Mouse (Mus musculus) right cerebral cortex, postnatal 10 days (tissue): ENCODE data around the gene Slc47a1.
"Not testable (repeated sequence)": the region's sequence is repeated elsewhere in the genome, so short reads cannot be mapped to it uniquely, and the experiment has no call there.

Source experiments
- DNase-seq, 2 experiments: peaks; one replicate each; pipeline ENCODE4 v3.0.0; 2021; ENCODE audit warnings: low spot score in 2 of 2

The Slc47a1 gene

DNA sequence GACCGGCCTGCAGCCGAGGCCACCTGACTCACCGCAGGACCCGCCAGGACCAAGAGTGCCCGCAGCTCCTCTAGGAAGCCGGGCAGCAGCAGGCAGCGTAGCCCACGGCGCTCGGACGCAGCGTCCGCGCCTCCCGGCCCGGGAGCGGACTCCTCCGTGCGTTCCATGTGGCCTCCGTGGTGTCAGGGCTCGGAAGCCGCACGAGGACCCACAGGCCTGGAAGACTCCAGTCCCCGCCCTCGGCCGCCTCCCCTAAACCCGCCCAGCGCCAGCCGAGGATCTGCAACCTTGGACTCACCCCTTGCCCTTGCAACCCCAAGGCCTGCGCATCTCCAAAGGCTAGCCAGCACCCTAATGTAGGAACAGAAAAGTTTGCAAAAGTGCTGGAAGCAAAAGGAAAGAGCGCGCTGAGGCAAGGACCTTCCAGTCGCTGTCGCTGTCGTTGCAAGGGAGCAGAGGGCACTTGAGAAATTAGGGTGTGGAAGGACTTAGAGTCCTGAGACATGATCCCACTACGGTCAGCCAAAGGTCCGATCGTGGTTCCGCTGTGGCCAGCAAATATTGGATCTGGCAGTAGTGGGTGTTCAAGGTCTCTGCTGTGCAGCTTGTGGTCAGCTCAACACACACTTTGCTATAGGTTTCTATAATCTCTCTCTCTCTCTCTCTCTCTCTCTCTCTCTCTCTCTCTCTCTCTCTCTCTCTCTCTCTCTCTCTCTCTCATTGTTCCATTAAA, at the start of gene Slc47a1:
Slc47a1 (minus strand) TSS at position 465 of the 733 bp plus-strand sequence.
- DNase-seq: no peak

DNA sequence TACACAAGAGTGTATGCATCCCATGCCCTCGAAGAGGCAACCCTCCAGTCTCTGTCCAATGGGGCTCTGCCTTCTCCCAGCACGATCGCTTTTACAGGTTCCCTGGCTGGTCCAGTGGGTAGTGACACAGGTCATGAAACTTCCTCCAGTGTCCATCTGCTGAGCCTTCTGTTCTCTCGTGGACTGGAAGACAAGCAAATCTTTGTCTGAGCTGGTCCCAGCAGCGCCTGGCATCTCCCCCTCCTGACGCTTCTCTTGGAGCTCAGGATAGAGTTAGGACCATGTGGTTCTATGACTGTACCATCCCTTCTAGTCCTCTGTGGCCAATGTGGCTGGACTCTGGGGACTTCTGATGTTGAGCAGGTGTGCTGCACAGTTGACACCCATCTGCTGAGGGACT, 41.1 kb upstream of the Slc47a1 start:
- DNase-seq: no peak

DNA sequence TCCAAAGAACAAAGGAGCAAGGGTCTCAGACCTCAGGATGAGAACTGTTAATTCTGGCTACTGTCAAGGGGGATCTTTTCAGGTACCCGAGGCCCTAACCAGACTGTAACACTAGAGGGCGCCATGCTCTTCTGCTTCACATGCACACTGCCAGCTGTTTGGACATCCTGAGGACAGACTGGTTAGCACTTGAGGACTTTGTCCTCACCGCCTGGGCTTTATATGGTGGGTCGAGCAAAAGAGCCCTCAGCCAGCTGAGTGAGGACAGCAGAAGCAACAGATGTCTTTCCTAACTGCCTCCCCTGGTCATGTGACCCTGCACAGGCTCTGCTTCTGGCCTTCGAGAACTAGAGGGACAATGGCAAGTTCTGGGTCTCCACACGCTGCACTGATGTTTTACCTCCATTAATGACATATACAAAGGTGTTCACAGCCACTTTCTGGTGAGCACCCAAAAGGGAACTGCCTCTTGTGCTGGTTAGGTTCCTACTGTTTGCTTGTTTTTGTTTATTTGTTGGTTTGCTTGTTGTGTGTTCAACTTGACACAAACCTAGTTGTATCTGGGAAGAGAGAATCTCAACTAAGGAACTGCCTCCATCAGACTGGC, 39.9 kb upstream of the Slc47a1 start:
- peak; percentile 85 to 88 for DNase-seq

DNA sequence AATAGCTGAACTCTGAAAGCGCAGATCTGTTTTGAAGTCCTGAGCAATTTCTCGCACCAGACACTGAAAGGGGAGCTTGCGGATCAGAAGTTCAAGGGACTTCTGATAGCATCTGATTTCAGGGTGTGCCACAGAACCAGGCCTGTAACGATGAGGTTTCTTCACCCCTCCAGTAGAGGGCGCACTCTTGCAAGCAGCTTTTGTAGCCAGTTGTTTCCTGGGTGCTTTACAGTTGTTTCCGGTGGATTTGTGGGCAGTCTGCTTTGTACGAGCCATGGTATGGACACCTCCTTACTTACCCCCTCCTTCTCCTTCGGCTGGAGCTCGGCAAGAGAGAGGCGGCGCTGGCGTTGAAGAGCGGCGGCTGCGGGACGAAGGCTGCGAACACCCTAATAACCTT, 38.4 kb upstream of the Slc47a1 start:
- not testable (repeated sequence) for DNase-seq

DNA sequence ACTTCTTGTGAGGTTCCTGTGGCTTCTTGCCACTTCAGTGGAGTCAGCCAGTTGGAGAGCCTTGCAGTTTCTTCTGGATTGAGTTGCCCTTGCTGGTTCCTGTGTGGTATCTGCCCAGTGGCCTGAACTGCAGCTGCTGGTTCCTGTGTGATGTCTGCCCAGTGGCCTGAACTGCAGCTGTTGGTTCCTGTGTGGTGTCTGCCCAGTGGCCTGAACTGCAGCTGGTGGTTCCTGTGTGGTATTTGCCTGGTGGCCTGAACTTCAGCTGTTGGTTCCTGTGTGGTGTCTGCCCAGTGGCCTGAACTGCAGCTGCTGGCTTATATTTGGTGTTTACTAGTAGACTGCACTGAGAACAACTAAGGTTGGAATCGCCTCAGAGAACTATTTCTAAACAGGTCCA, 37.3 kb upstream of the Slc47a1 start:
- DNase-seq: no peak

- DNase-seq: peak in 1 of 2 experiments; percentile 13
These were observed 36.4 kb upstream of the Slc47a1 start for GRCm38 (mm10) chr11:61414560-61414959.

GRCm38 (mm10) chr11:61413411-61413810, 35.3 kb upstream of the Slc47a1 start:
- peak in 1 of 2 experiments; percentile 15 for DNase-seq

- DNase-seq: peak in 1 of 2 experiments; percentile 18
These were observed 33.7 kb upstream of the Slc47a1 start for GRCm38 (mm10) chr11:61411809-61412208.

DNA sequence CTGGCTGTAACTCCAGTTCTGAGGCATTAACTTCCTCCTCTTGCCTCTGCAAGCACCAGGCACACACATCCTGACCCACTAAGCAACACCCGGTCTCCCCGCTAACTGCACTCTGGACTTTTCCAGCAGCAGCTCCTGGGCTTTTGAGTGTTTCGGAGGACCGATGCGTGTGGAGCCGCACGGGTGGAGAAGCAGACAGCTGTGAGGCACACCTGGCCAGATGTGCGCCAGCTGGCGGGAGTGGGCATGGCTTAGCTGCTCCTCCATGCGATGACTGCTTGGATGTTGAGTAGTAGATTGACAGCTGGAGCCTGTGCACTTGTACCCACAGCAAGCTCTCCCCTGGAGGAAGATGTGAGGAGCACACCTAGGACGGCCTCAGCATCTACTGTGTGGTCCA, 33.1 kb upstream of the Slc47a1 start:
- peak in 1 of 2 experiments; percentile 31 for DNase-seq

- peak; percentile 85 to 90 for DNase-seq
These were observed 32.0 kb upstream of the Slc47a1 start for GRCm38 (mm10) chr11:61410129-61410528.

DNA sequence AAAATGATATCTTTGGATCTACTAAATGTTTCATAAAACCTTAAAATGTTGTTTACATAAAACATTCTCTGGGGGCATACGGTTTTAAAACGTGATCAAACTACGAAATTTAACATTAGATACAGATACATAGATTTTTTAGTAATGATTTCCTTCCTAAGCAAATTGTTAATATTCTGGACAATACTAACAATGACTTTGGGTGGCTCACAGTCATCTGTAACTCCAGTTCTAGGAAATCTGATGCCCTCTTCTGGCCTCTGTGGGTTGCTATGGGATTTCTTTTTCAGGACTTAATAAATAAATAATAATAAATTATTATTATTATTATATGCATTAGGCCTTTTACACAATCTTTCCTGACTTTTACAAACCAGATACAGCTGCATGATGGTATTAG, 30.9 kb upstream of the Slc47a1 start:
- no peak for DNase-seq

DNA sequence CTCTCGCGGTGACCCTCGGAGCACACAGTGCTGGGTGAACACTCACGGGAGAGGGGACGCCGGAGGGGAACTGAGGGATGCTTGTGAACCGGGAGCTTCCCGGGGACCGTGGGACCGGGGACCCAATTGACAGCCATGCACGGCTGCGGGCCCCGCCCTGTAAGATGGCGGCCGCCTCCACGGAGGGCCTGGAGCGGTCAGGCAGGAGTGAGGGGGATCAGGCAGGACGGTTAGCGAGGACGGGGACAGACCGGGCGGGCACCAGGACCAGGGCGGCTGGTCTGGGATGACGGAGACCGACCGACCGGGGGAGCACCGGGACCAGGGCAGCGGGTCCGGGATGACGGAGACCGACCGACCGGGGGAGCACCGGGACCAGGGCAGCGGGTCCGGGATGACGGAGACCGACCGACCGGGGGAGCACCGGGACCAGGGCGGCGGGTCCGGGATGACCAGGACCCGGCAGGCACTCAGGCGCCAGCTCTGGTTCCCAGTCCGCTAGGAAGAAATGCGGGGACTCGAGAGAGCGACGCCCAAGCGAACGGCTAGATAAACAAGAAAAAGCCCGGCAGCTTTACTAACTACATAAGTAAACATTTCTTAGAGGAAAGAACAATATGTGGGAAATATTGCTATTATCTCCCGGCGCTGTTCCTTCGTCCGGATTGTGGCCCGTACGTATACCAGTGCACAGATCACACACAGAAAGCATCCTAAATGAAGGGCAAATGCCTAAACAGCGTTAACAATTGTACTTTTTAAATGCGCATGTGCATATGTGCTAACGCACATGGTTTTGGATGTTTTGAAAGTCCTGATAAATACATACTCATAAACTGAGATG, 30.3 kb upstream of the Slc47a1 start:
- DNase-seq: peak; percentile 85

- DNase-seq: peak; percentile 91 to 92
These were observed 29.6 kb upstream of the Slc47a1 start for GRCm38 (mm10) chr11:61407638-61408183.

DNA sequence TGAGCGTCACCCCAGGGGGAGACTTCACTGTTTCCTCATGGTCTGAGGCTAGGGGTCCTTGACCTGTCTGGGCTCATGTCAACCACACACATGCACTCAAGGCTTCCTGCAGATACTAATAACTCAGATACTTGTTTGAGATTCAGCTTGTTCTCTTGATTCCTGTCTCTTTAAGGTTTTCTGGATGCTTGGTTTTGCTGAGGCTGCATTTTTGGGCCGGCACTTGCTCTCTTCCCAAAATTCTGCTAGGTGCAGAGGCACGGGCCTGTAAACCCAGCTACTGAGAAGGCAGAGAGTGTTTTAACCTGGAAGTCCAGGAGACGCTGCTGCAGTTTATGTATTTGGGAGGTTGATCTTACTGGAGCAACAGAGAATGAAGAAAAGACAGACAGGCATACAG, 23.6 kb upstream of the Slc47a1 start:
- no peak for DNase-seq

GRCm38 (mm10) chr11:61400681-61401346, 22.7 kb upstream of the Slc47a1 start:
- DNase-seq: no peak

DNA sequence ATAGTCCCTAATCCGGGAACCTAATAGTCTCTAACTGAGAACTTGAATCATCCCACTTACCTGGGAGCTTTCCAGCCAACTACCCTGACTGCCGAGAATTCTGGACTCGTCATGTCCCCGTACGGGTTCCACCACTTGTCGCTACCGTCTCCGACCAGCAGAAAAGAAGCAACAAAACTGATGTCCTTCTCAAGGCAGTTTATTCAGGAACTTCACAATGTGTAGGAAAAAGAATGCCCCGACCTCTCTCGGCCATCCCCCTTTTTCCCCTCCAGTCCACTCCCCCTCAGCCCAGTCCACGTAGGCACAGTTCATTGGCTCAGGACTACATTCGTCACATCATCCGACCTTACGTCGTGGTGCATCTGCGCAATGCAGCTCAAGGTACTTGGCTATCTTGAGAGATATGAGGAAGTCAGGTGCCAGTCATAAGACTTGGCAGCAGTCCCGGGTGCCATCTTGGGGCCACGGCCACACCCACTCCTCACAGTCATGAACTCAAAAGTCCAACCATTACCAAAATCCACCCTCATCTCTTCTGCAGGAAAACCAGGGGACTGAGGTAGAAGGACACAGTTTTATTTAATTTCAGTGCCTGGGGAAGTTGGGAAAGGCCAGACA, 19.4 kb upstream of the Slc47a1 start:
- not testable (repeated sequence) for DNase-seq

GRCm38 (mm10) chr11:61388936-61389335, 10.8 kb upstream of the Slc47a1 start:
- DNase-seq: no peak

- no peak for DNase-seq
These were observed 9.9 kb upstream of the Slc47a1 start for GRCm38 (mm10) chr11:61388012-61388411.

- no peak for DNase-seq
These were observed 9.1 kb upstream of the Slc47a1 start for GRCm38 (mm10) chr11:61387233-61387632.

GRCm38 (mm10) chr11:61385725-61386124, 7.6 kb upstream of the Slc47a1 start:
- DNase-seq: no peak

DNA sequence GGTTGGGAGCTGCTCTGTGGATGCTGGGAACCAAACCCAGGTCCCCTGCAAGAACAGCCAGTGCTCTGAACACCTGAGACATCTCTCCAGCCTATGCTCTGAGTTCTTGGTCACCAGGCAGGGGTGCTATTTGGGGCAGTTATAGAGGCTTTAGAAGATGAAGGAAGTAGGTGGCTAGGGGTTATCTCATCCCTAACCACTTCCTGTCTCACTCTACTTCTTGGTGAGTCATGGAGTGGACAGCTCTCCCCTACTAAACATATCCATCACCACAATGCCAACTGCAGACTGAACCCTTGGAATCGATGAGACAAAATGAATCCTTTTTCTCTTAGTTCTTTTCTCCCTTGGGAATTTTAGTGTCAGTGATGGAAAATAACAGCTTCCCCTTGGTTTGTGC, 3.1 kb upstream of the Slc47a1 start:
- no peak for DNase-seq
